Mouse (Mus musculus): ENCODE measurements at regions not wholly inside any gene's neighbourhood (a gene's known extent, or its start where the extent isn't known, plus 50 kb on each side); places are given as distances from the start of the nearest gene placed in this dataset.

- Histone ChIP-seq H3K9me3 (replicated peaks; ENCODE audit: control insufficient read depth, insufficient read depth, low read length, poor library complexity, severe bottlenecking) (no peaks in the 10 kb centered on the region), H3K9ac (ENCODE audit: low read depth, poor library complexity, severe bottlenecking) (no peak overlapping the region), H3K27ac (ENCODE audit: insufficient read depth, low read length) (no peak overlapping the region), H3K4me1 (ENCODE audit: control insufficient read depth, insufficient read depth, low read length) (no peaks in the 10 kb centered on the region), H3K4me3 (ENCODE audit: low read depth, low read length) (no peak overlapping the region), H3K27me3 (ENCODE audit: control insufficient read depth, insufficient read depth, low read length, poor library complexity, severe bottlenecking) (no peaks in the 10 kb centered on the region), H3K36me3 (ENCODE audit: control insufficient read depth, insufficient read depth, low read length, poor library complexity, severe bottlenecking) (no peaks in the 10 kb centered on the region)
- TF ChIP-seq POLR2A (IDR thresholded peaks at IDR 0.05; ENCODE audit: insufficient read depth, low read length) (no peak), CTCF (IDR thresholded peaks at IDR 0.05; ENCODE audit: low read depth, low read length) (no peak), EP300 (IDR thresholded peaks at IDR 0.05; ENCODE audit: insufficient read depth, low read depth, low read length) (no peak)
Measured at GRCm38 (mm10) chr13:90325226-90325625, 235.8 kb upstream of the Xrcc4 start.

GRCm38 (mm10) chr13:90313209-90313978, 224.0 kb upstream of the Xrcc4 start:
- Histone ChIP-seq H3K4me1 (ENCODE audit: control insufficient read depth, insufficient read depth, low read length) (no peaks in the 10 kb centered on the region), H3K9ac (ENCODE audit: low read depth, poor library complexity, severe bottlenecking) (no peak overlapping the region), H3K27me3 (ENCODE audit: control insufficient read depth, insufficient read depth, low read length, poor library complexity, severe bottlenecking) (no peaks in the 10 kb centered on the region), H3K4me3 (ENCODE audit: low read depth, low read length) (no peak overlapping the region), H3K9me3 (replicated peaks; ENCODE audit: control insufficient read depth, insufficient read depth, low read length, poor library complexity, severe bottlenecking) (no peaks in the 10 kb centered on the region), H3K36me3 (ENCODE audit: control insufficient read depth, insufficient read depth, low read length, poor library complexity, severe bottlenecking) (no peaks in the 10 kb centered on the region), H3K27ac (ENCODE audit: insufficient read depth, low read length) (no peak overlapping the region)
- TF ChIP-seq POLR2A (IDR thresholded peaks at IDR 0.05; ENCODE audit: insufficient read depth, low read length) (no peak), EP300 (IDR thresholded peaks at IDR 0.05; ENCODE audit: insufficient read depth, low read depth, low read length) (no peak), CTCF (IDR thresholded peaks at IDR 0.05; ENCODE audit: low read depth, low read length) (no peak)

GRCm38 (mm10) chr13:90310482-90310881, 221.1 kb upstream of the Xrcc4 start:
- Histone ChIP-seq H3K9me3 (replicated peaks; ENCODE audit: control insufficient read depth, insufficient read depth, low read length, poor library complexity, severe bottlenecking) (no peaks in the 10 kb centered on the region), H3K27me3 (ENCODE audit: control insufficient read depth, insufficient read depth, low read length, poor library complexity, severe bottlenecking) (no peaks in the 10 kb centered on the region), H3K4me1 (ENCODE audit: control insufficient read depth, insufficient read depth, low read length) (no peaks in the 10 kb centered on the region), H3K36me3 (ENCODE audit: control insufficient read depth, insufficient read depth, low read length, poor library complexity, severe bottlenecking) (no peaks in the 10 kb centered on the region), H3K27ac (ENCODE audit: insufficient read depth, low read length) (no peak overlapping the region), H3K9ac (ENCODE audit: low read depth, poor library complexity, severe bottlenecking) (no peak overlapping the region), H3K4me3 (ENCODE audit: low read depth, low read length) (no peak overlapping the region)
- TF ChIP-seq EP300 (IDR thresholded peaks at IDR 0.05; ENCODE audit: insufficient read depth, low read depth, low read length): no peak

GRCm38 (mm10) chr13:90300481-90300880, 211.1 kb upstream of the Xrcc4 start:
- no peaks in the 10 kb centered on the region for H3K4me1 ChIP-seq (ENCODE audit: control insufficient read depth, insufficient read depth, low read length)
- H3K27me3 ChIP-seq (ENCODE audit: control insufficient read depth, insufficient read depth, low read length, poor library complexity, severe bottlenecking): no peaks in the 10 kb centered on the region
- H3K9ac ChIP-seq (ENCODE audit: low read depth, poor library complexity, severe bottlenecking): no peak overlapping the region
- TF ChIP-seq EP300 (IDR thresholded peaks at IDR 0.05; ENCODE audit: insufficient read depth, low read depth, low read length) (no peak), CTCF (IDR thresholded peaks at IDR 0.05; ENCODE audit: low read depth, low read length) (no peak), POLR2A (IDR thresholded peaks at IDR 0.05; ENCODE audit: insufficient read depth, low read length) (no peak)
- H3K9me3 ChIP-seq (replicated peaks; ENCODE audit: control insufficient read depth, insufficient read depth, low read length, poor library complexity, severe bottlenecking): no peaks in the 10 kb centered on the region; the same call in 1 of the 2 replicates
- H3K36me3 ChIP-seq (ENCODE audit: control insufficient read depth, insufficient read depth, low read length, poor library complexity, severe bottlenecking): no peaks in the 10 kb centered on the region
- H3K27ac ChIP-seq (ENCODE audit: insufficient read depth, low read length): no peak overlapping the region
- H3K4me3 ChIP-seq (ENCODE audit: low read depth, low read length): no peak overlapping the region

- Histone ChIP-seq H3K27me3 (ENCODE audit: control insufficient read depth, insufficient read depth, low read length, poor library complexity, severe bottlenecking) (no peaks in the 10 kb centered on the region), H3K4me1 (ENCODE audit: control insufficient read depth, insufficient read depth, low read length) (no peaks in the 10 kb centered on the region), H3K9ac (ENCODE audit: low read depth, poor library complexity, severe bottlenecking) (no peak overlapping the region), H3K4me3 (ENCODE audit: low read depth, low read length) (no peak overlapping the region), H3K36me3 (ENCODE audit: control insufficient read depth, insufficient read depth, low read length, poor library complexity, severe bottlenecking) (no peaks in the 10 kb centered on the region), H3K27ac (ENCODE audit: insufficient read depth, low read length) (no peak overlapping the region), H3K9me3 (replicated peaks; ENCODE audit: control insufficient read depth, insufficient read depth, low read length, poor library complexity, severe bottlenecking) (no peaks in the 10 kb centered on the region; the same call in none of the 2 replicates)
- no peak for TF ChIP-seq POLR2A (IDR thresholded peaks at IDR 0.05; ENCODE audit: insufficient read depth, low read length)
- TF ChIP-seq EP300 (IDR thresholded peaks at IDR 0.05; ENCODE audit: insufficient read depth, low read depth, low read length): no peak
Measured at GRCm38 (mm10) chr13:90294648-90295007, 205.2 kb upstream of the Xrcc4 start.

- Histone ChIP-seq H3K9ac (ENCODE audit: low read depth, poor library complexity, severe bottlenecking) (no peak overlapping the region), H3K36me3 (ENCODE audit: control insufficient read depth, insufficient read depth, low read length, poor library complexity, severe bottlenecking) (no peaks in the 10 kb centered on the region), H3K27me3 (ENCODE audit: control insufficient read depth, insufficient read depth, low read length, poor library complexity, severe bottlenecking) (no peaks in the 10 kb centered on the region), H3K4me1 (ENCODE audit: control insufficient read depth, insufficient read depth, low read length) (no peaks in the 10 kb centered on the region), H3K27ac (ENCODE audit: insufficient read depth, low read length) (no peak overlapping the region), H3K4me3 (ENCODE audit: low read depth, low read length) (no peak overlapping the region), H3K9me3 (replicated peaks; ENCODE audit: control insufficient read depth, insufficient read depth, low read length, poor library complexity, severe bottlenecking) (no peaks in the 10 kb centered on the region; the same call in none of the 2 replicates)
- TF ChIP-seq EP300 (IDR thresholded peaks at IDR 0.05; ENCODE audit: insufficient read depth, low read depth, low read length) (no peak), POLR2A (IDR thresholded peaks at IDR 0.05; ENCODE audit: insufficient read depth, low read length) (no peak), CTCF (IDR thresholded peaks at IDR 0.05; ENCODE audit: low read depth, low read length) (no peak)
Measured at GRCm38 (mm10) chr13:90293697-90294647, 204.6 kb upstream of the Xrcc4 start.
